Mouse (Mus musculus) MEL (cell line): ENCODE data around the gene S100a4. TPM values are rescaled to one million over a fixed set of nuclear protein-coding genes. Genes with fewer than 3 reads are reported as not detected.
A peak's percentile ranks its signal among the peaks of the same experiment; 100 is the strongest.

Source experiments
- DNase-seq: peaks from one replicate; pipeline ENCODE4 v3.0.0; 2011; ENCODE audit warnings: low read depth, low spot score
- H3K27ac ChIP-seq: 2 replicates; pipeline ENCODE4 v1.5.1; 2012; ENCODE audit warnings: low read depth, mild to moderate bottlenecking, control low read depth, low read length, moderate library complexity; ENCODE audit not compliant: control insufficient read depth
- H3K27me3 ChIP-seq, 2 experiments: fragments of 150-350 bp in 1 of 2; sonication (generic) in 1 of 2; 2 replicates each; pipeline ENCODE4 v1.6.1; 2012; ENCODE audit warnings: low read length in 2 of 2, mild to moderate bottlenecking in 2 of 2, improper control_type of control experiment in 1 of 2, moderate library complexity in 1 of 2; ENCODE audit not compliant: insufficient read depth in 2 of 2, control insufficient read depth in 1 of 2
- H3K36me3 ChIP-seq, 2 experiments: 2 replicates each; pipeline ENCODE4 v1.6.1; 2012 to 2014; ENCODE audit warnings: low read length in 2 of 2, improper control_type of control experiment in 1 of 2, inconsistent platforms in 1 of 2, mild to moderate bottlenecking in 1 of 2; ENCODE audit not compliant: insufficient read depth in 2 of 2, control insufficient read depth in 1 of 2
- H3K4me1 ChIP-seq, 2 experiments: fragments of 150-350 bp in 1 of 2; sonication (generic) in 1 of 2; 2 replicates each; pipeline ENCODE4 v1.6.1; 2012; ENCODE audit warnings: low read length in 2 of 2, improper control_type of control experiment in 1 of 2, mild to moderate bottlenecking in 1 of 2; ENCODE audit not compliant: insufficient read depth in 2 of 2, control insufficient read depth in 1 of 2
- H3K4me3 ChIP-seq, 2 experiments: fragments of 150-350 bp in 1 of 2; sonication (generic) in 1 of 2; 2 replicates each; pipeline ENCODE4 v1.5.1; 2012; ENCODE audit warnings: low read depth in 2 of 2, low read length in 2 of 2, mild to moderate bottlenecking in 2 of 2, moderate library complexity in 2 of 2, control low read depth in 1 of 2, improper control_type of control experiment in 1 of 2; ENCODE audit not compliant: control insufficient read depth in 1 of 2, insufficient read depth in 1 of 2
- H3K79me2 ChIP-seq: 2 replicates; pipeline ENCODE4 v1.6.1; 2012; ENCODE audit warnings: mild to moderate bottlenecking, low read length, moderate library complexity; ENCODE audit not compliant: control insufficient read depth, poor library complexity, insufficient read depth
- H3K9ac ChIP-seq: 2 replicates; pipeline ENCODE4 v1.6.1; 2012; ENCODE audit warnings: low read depth, mild to moderate bottlenecking, control low read depth, low read length, moderate library complexity; ENCODE audit not compliant: control insufficient read depth, poor library complexity, severe bottlenecking
- H3K9me3 ChIP-seq: fragments of 150-350 bp; sonication (generic); replicated peaks from 2 replicates; pipeline ENCODE4 v1.6.1; 2012; ENCODE audit warnings: mild to moderate bottlenecking, low read length, improper control_type of control experiment, moderate library complexity; ENCODE audit not compliant: insufficient read depth
- BHLHE40 ChIP-seq: IDR thresholded peaks from 2 replicates; pipeline ENCODE4 v1.6.1; 2012; ENCODE audit warnings: low read depth, mild to moderate bottlenecking, inconsistent platforms, low read length, improper control_type of control experiment, borderline replicate concordance
- CHD1 ChIP-seq: IDR thresholded peaks from 2 replicates; pipeline ENCODE4 v1.6.1; 2012; ENCODE audit warnings: low read depth, mild to moderate bottlenecking, inconsistent platforms, low read length, improper control_type of control experiment
- CTCF ChIP-seq, 3 experiments: IDR thresholded peaks in 2 of 3; conservative IDR thresholded peaks in 1 of 3; 2 replicates each; pipeline ENCODE4 v1.5.1; 2011 to 2012; ENCODE audit warnings: low read length in 3 of 3, low read depth in 2 of 3, mild to moderate bottlenecking in 2 of 3, improper control_type of control experiment in 1 of 3, inconsistent platforms in 1 of 3, mixed read lengths in 1 of 3, moderate library complexity in 1 of 3; ENCODE audit not compliant: control insufficient read depth in 1 of 3, insufficient read depth in 1 of 3, poor library complexity in 1 of 3, severe bottlenecking in 1 of 3
- E2F4 ChIP-seq: IDR thresholded peaks from 2 replicates; pipeline ENCODE4 v1.6.1; 2011; ENCODE audit warnings: low read depth, low read length, improper control_type of control experiment, borderline replicate concordance
- JUND ChIP-seq: IDR thresholded peaks from 2 replicates; pipeline ENCODE4 v1.6.1; 2011; ENCODE audit warnings: low read depth, mild to moderate bottlenecking, improper control_type of control experiment, low read length
- KAT2A ChIP-seq: conservative IDR thresholded peaks from 2 replicates; pipeline ENCODE4 v1.6.1; 2012; ENCODE audit warnings: low read depth, low read length, improper control_type of control experiment, inconsistent platforms
- MXI1 ChIP-seq: IDR thresholded peaks from 2 replicates; pipeline ENCODE4 v1.6.1; 2011; ENCODE audit warnings: mild to moderate bottlenecking, low read depth, low read length, improper control_type of control experiment
- MYC ChIP-seq: IDR thresholded peaks from 2 replicates; pipeline ENCODE4 v1.6.1; 2011; ENCODE audit warnings: low read depth, mild to moderate bottlenecking, low read length, improper control_type of control experiment, moderate library complexity
- NELFE ChIP-seq: IDR thresholded peaks from 2 replicates; pipeline ENCODE4 v1.6.1; 2011; ENCODE audit warnings: low read depth, low read length, improper control_type of control experiment
- NRF1 ChIP-seq: IDR thresholded peaks from 2 replicates; pipeline ENCODE4 v1.6.1; 2014; ENCODE audit warnings: low read depth, mild to moderate bottlenecking, inconsistent platforms, low read length, improper control_type of control experiment, moderate library complexity; ENCODE audit not compliant: poor library complexity, insufficient read depth, severe bottlenecking
- POLR2A ChIP-seq, 2 experiments: IDR thresholded peaks; 2 replicates each; pipeline ENCODE4 v1.6.1; 2011 to 2012; ENCODE audit warnings: low read length in 2 of 2, mild to moderate bottlenecking in 2 of 2, control low read depth in 1 of 2, improper control_type of control experiment in 1 of 2, low read depth in 1 of 2, moderate library complexity in 1 of 2; ENCODE audit not compliant: control insufficient read depth in 1 of 2, insufficient read depth in 1 of 2, poor library complexity in 1 of 2
- POLR2AphosphoS2 ChIP-seq: IDR thresholded peaks from 2 replicates; pipeline ENCODE4 v1.6.1; 2011; ENCODE audit warnings: low read length, improper control_type of control experiment
- POLR2AphosphoS5 ChIP-seq: IDR thresholded peaks from 2 replicates; pipeline ENCODE4 v1.6.1; 2012; ENCODE audit warnings: low read depth, borderline replicate concordance, mild to moderate bottlenecking, inconsistent platforms, low read length, moderate library complexity, mixed read lengths
- RAD21 ChIP-seq: IDR thresholded peaks from 2 replicates; pipeline ENCODE4 v1.6.1; 2011; ENCODE audit warnings: mild to moderate bottlenecking, low read depth, low read length, improper control_type of control experiment
- RCOR1 ChIP-seq: IDR thresholded peaks from 2 replicates; pipeline ENCODE4 v1.6.1; 2012; ENCODE audit warnings: low read depth, mild to moderate bottlenecking, inconsistent platforms, low read length, improper control_type of control experiment
- SIN3A ChIP-seq: IDR thresholded peaks from 2 replicates; pipeline ENCODE4 v1.6.1; 2012; ENCODE audit warnings: low read length, improper control_type of control experiment, inconsistent platforms
- SMC3 ChIP-seq: IDR thresholded peaks from 2 replicates; pipeline ENCODE4 v1.6.1; 2011; ENCODE audit warnings: low read depth, low read length, improper control_type of control experiment
- UBTF ChIP-seq: IDR thresholded peaks from 2 replicates; pipeline ENCODE4 v1.6.1; 2012; ENCODE audit warnings: low read depth, mild to moderate bottlenecking, inconsistent platforms, low read length, improper control_type of control experiment, moderate library complexity, borderline replicate concordance; ENCODE audit not compliant: insufficient read depth
- USF1 ChIP-seq: IDR thresholded peaks from 2 replicates; pipeline ENCODE4 v1.6.1; 2014; ENCODE audit warnings: low read depth, mild to moderate bottlenecking, inconsistent platforms, low read length, improper control_type of control experiment, moderate library complexity
- USF2 ChIP-seq, 2 experiments: IDR thresholded peaks; 2 replicates each; pipeline ENCODE4 v1.6.1; 2011 to 2012; ENCODE audit warnings: improper control_type of control experiment in 2 of 2, low read length in 2 of 2, borderline replicate concordance in 1 of 2, inconsistent platforms in 1 of 2, low read depth in 1 of 2, mild to moderate bottlenecking in 1 of 2; ENCODE audit not compliant: insufficient read depth in 1 of 2
- ZC3H11A ChIP-seq: IDR thresholded peaks from 2 replicates; pipeline ENCODE4 v1.6.1; 2012; ENCODE audit warnings: low read depth, mild to moderate bottlenecking, inconsistent platforms, low read length, improper control_type of control experiment
- ZMIZ1 ChIP-seq: IDR thresholded peaks from 2 replicates; pipeline ENCODE4 v1.6.1; 2012; ENCODE audit warnings: low read depth, mild to moderate bottlenecking, inconsistent platforms, low read length, improper control_type of control experiment, moderate library complexity
- ZNF384 ChIP-seq: IDR thresholded peaks from 2 replicates; pipeline ENCODE4 v1.6.1; 2012; ENCODE audit warnings: low read depth, mild to moderate bottlenecking, inconsistent platforms, low read length, improper control_type of control experiment
- polyA plus RNA-seq, 2 experiments: library from polyadenylated mRNA; stranded (reverse) in 1 of 2; unstranded in 1 of 2; fragments of >175 nt in 1 of 2; fragments of >200 nt in 1 of 2; gene quantifications; 2 replicates each; pipeline versions ENCODE4 v1.2.1 to v1.2.4; 2012; ENCODE audit warnings: low replicate concordance in 2 of 2, low read depth in 1 of 2; ENCODE audit not compliant: insufficient read length in 2 of 2, insufficient read depth in 1 of 2, missing spikeins in 1 of 2
- total RNA-seq: library from RNA; depleted of rRNA; stranded (reverse); fragments of 300-350 nt; gene quantifications from 2 replicates; pipeline ENCODE4 v1.2.3, GENCODE M21; 2012

The S100a4 gene
- total and polyA plus RNA-seq, 3 experiments, result 0.73 to 2.3 TPM; not detected in 1

- no peak overlapping the region for H3K27ac ChIP-seq
- no peaks in the 10 kb centered on the region for H3K79me2 ChIP-seq
- H3K27me3 ChIP-seq, result no peaks in the 10 kb centered on the region; a peak in 2 of 4 replicates
- no peaks in the 10 kb centered on the region for H3K9me3 ChIP-seq
- no peak overlapping the region for H3K4me3 ChIP-seq
- H3K9ac ChIP-seq, result no peak overlapping the region
- H3K4me1 ChIP-seq, result no peaks in the 10 kb centered on the region
- DNase-seq, result peak; percentile 77
- H3K36me3 ChIP-seq, result no peaks in the 10 kb centered on the region
- no peak for TF ChIP-seq POLR2A (IDR thresholded peaks at IDR 0.05; ENCODE audit: control insufficient read depth in 1 of 2, insufficient read depth in 1 of 2, low read depth in 1 of 2, low read length in 2 of 2, poor library complexity in 1 of 2)
- TF ChIP-seq RAD21, result peak; percentile 14
- no peak for TF ChIP-seq BHLHE40
- TF ChIP-seq ZMIZ1, result no peak
- no peak for TF ChIP-seq SIN3A
- no peak for TF ChIP-seq POLR2AphosphoS2
- no peak for TF ChIP-seq ZNF384
- TF ChIP-seq POLR2AphosphoS5, result no peak
- peak; percentile 51 for TF ChIP-seq SMC3
- no peak for TF ChIP-seq NELFE
- TF ChIP-seq USF1, result no peak
- peak; percentile 51 to 64 (median 61) for TF ChIP-seq CTCF (IDR thresholded peaks at IDR 0.05 in 2 of 3, conservative IDR thresholded peaks at IDR 0.05 in 1 of 3; ENCODE audit: control insufficient read depth in 1 of 3, insufficient read depth in 1 of 3, low read depth in 2 of 3, low read length in 3 of 3, poor library complexity in 1 of 3, severe bottlenecking in 1 of 3)
- no peak for TF ChIP-seq CHD1
- TF ChIP-seq, all 39 proteins: peak for 3
These were observed 40.6 kb downstream of the S100a4 start for GRCm38 (mm10) chr3:90644220-90644619.

GRCm38 (mm10) chr3:90647291-90647690, 43.7 kb downstream of the S100a4 start:
- TF ChIP-seq ZC3H11A, result no peak
- no peak for TF ChIP-seq CHD1
- TF ChIP-seq NRF1, result no peak
- TF ChIP-seq MYC, result no peak
- no peaks in the 10 kb centered on the region for H3K36me3 ChIP-seq
- H3K9ac ChIP-seq, result no peak overlapping the region
- H3K4me3 ChIP-seq, result no peak overlapping the region
- DNase-seq, result no peak
- no peaks in the 10 kb centered on the region for H3K79me2 ChIP-seq
- peaks cover 0 to 3% of the 10 kb centered on the region in 2 experiments; a peak in 2 of 4 replicates for H3K27me3 ChIP-seq
- H3K27ac ChIP-seq, result no peak overlapping the region
- H3K4me1 ChIP-seq, result no peaks in the 10 kb centered on the region
- H3K9me3 ChIP-seq, result no peaks in the 10 kb centered on the region

- H3K9ac ChIP-seq, result no peak overlapping the region
- H3K4me3 ChIP-seq, result no peak overlapping the region
- H3K4me1 ChIP-seq, result no peaks in the 10 kb centered on the region
- H3K79me2 ChIP-seq, result no peaks in the 10 kb centered on the region
- H3K9me3 ChIP-seq, result no peaks in the 10 kb centered on the region
- peaks cover 0 to 3% of the 10 kb centered on the region in 2 experiments; a peak in 2 of 4 replicates for H3K27me3 ChIP-seq
- TF ChIP-seq NRF1, result no peak
- TF ChIP-seq USF2 (IDR thresholded peaks at IDR 0.05; ENCODE audit: borderline replicate concordance in 1 of 2, insufficient read depth in 1 of 2, low read depth in 1 of 2, low read length in 2 of 2), result no peak
- no peak for TF ChIP-seq ZC3H11A
- TF ChIP-seq CHD1, result no peak
- TF ChIP-seq E2F4, result no peak
- no peak for TF ChIP-seq KAT2A
- TF ChIP-seq ZNF384, result no peak
- no peak for TF ChIP-seq UBTF
- TF ChIP-seq RCOR1, result no peak
- no peak for TF ChIP-seq BHLHE40
- no peak for TF ChIP-seq RAD21
- TF ChIP-seq MXI1, result no peak
- TF ChIP-seq JUND, result no peak
- DNase-seq, result no peak
- H3K27ac ChIP-seq, result no peak overlapping the region
- H3K36me3 ChIP-seq, result no peaks in the 10 kb centered on the region
These were observed 45.4 kb downstream of the S100a4 start for GRCm38 (mm10) chr3:90648981-90649380.
